Mouse (Mus musculus): ENCODE data around the gene Eif1ad. TPM values are rescaled to one million over a fixed set of nuclear protein-coding genes. Genes with fewer than 3 reads are reported as not detected.
"Not testable (repeated sequence)": the region's sequence is repeated elsewhere in the genome, so short reads cannot be mapped to it uniquely, and the experiment has no call there.

Gene Eif1ad
- 42.6 and 42.8 TPM in 2 replicates for polyA plus RNA-seq (2015; fragmentation: Nextera tagmentation; extraction: Ambion mirVana)

- Histone ChIP-seq H3K4me1 (peaks cover 29% of the 10 kb centered on the region), H3K4me2 (peak within 1 kb of the TSS; percentile 96), H3K27ac (replicated peaks) (peak within 1 kb of the TSS; percentile 95), H3K9me3 (replicated peaks) (no peaks in the 10 kb centered on the region), H3K36me3 (peaks cover 47% of the 10 kb centered on the region), H3K9ac (replicated peaks) (peak within 1 kb of the TSS; percentile 74), H3K4me3 (replicated peaks) (peak within 1 kb of the TSS; percentile 76), H3K27me3 (replicated peaks) (no peaks in the 10 kb centered on the region)
- peak; percentile 94 for ATAC-seq (ENCODE audit: low FRiP score)
- WGBS: under 1% methylated on average over 77 of the region's 92 CpGs
Observed at GRCm38 (mm10) chr19:5366175-5367052, at the start of gene Eif1ad. Gene Eif1ad (plus strand): TSS chr19:5366741.

- H3K4me2 ChIP-seq: no peak overlapping the region
- no peak for ATAC-seq (ENCODE audit: low FRiP score)
- WGBS: 58% methylated on average over 17 of the region's 17 CpGs
- no peak overlapping the region for H3K4me3 ChIP-seq (replicated peaks)
- H3K9me3 ChIP-seq (replicated peaks): no peaks in the 10 kb centered on the region
- no peaks in the 10 kb centered on the region for H3K27me3 ChIP-seq (replicated peaks)
- H3K36me3 ChIP-seq: no peaks in the 10 kb centered on the region
- no peak overlapping the region for H3K27ac ChIP-seq (replicated peaks)
- H3K9ac ChIP-seq (replicated peaks): no peak overlapping the region
- no peaks in the 10 kb centered on the region for H3K4me1 ChIP-seq
Observed at GRCm38 (mm10) chr19:5323801-5324200, 42.7 kb upstream of the Eif1ad start.

GRCm38 (mm10) chr19:5327970-5328369 lies 38.6 kb upstream of the Eif1ad start:
- Histone ChIP-seq H3K27ac (replicated peaks) (no peak overlapping the region), H3K4me2 (no peak overlapping the region), H3K36me3 (no peaks in the 10 kb centered on the region), H3K9me3 (replicated peaks) (no peaks in the 10 kb centered on the region), H3K9ac (replicated peaks) (no peak overlapping the region), H3K4me3 (replicated peaks) (no peak overlapping the region), H3K27me3 (replicated peaks) (no peaks in the 10 kb centered on the region), H3K4me1 (no peaks in the 10 kb centered on the region)
- no peak for ATAC-seq (ENCODE audit: low FRiP score)
- WGBS: 78% methylated on average over 19 of the region's 19 CpGs

GRCm38 (mm10) chr19:5334741-5335140 lies 31.8 kb upstream of the Eif1ad start:
- WGBS: 75% methylated on average over 5 of the region's 5 CpGs
- no peaks in the 10 kb centered on the region for H3K27me3 ChIP-seq (replicated peaks)
- H3K4me1 ChIP-seq: no peaks in the 10 kb centered on the region
- H3K4me2 ChIP-seq: no peak overlapping the region
- no peaks in the 10 kb centered on the region for H3K9me3 ChIP-seq (replicated peaks)
- ATAC-seq (ENCODE audit: low FRiP score): no peak
- H3K27ac ChIP-seq (replicated peaks): no peak overlapping the region
- no peak overlapping the region for H3K4me3 ChIP-seq (replicated peaks)
- H3K9ac ChIP-seq (replicated peaks): no peak overlapping the region
- no peaks in the 10 kb centered on the region for H3K36me3 ChIP-seq

GRCm38 (mm10) chr19:5335441-5335840 lies 31.1 kb upstream of the Eif1ad start, which contains the start of gene Catsper1:
Gene Catsper1 (plus strand): TSS chr19:5335741.
- no peaks in the 10 kb centered on the region for H3K27me3 ChIP-seq (replicated peaks)
- ATAC-seq (ENCODE audit: low FRiP score): no peak
- 88% methylated on average over 6 of the region's 6 CpGs for WGBS
- no peaks in the 10 kb centered on the region for H3K4me1 ChIP-seq
- no peaks in the 10 kb centered on the region for H3K36me3 ChIP-seq
- no peaks in the 10 kb centered on the region for H3K9me3 ChIP-seq (replicated peaks)
- no peak within 1 kb of the TSS for H3K9ac ChIP-seq (replicated peaks)
- no peak within 1 kb of the TSS for H3K4me3 ChIP-seq (replicated peaks)
- no peak within 1 kb of the TSS for H3K27ac ChIP-seq (replicated peaks)
- H3K4me2 ChIP-seq: no peak within 1 kb of the TSS

- H3K27ac ChIP-seq (replicated peaks): no peak overlapping the region
- no peaks in the 10 kb centered on the region for H3K36me3 ChIP-seq
- H3K4me2 ChIP-seq: no peak overlapping the region
- H3K4me1 ChIP-seq: no peaks in the 10 kb centered on the region
- H3K27me3 ChIP-seq (replicated peaks): no peaks in the 10 kb centered on the region
- no peak for ATAC-seq (ENCODE audit: low FRiP score)
- H3K9ac ChIP-seq (replicated peaks): no peak overlapping the region
- H3K4me3 ChIP-seq (replicated peaks): no peak overlapping the region
- WGBS: 23% methylated on average over 5 of the region's 5 CpGs
- H3K9me3 ChIP-seq (replicated peaks): no peaks in the 10 kb centered on the region
Observed at GRCm38 (mm10) chr19:5337975-5338374, 28.6 kb upstream of the Eif1ad start.

GRCm38 (mm10) chr19:5341360-5341759 lies 25.2 kb upstream of the Eif1ad start:
- H3K9ac ChIP-seq (replicated peaks): no peak overlapping the region
- no peaks in the 10 kb centered on the region for H3K27me3 ChIP-seq (replicated peaks)
- no peaks in the 10 kb centered on the region for H3K9me3 ChIP-seq (replicated peaks)
- WGBS: 87% methylated on average over 7 of the region's 7 CpGs
- H3K4me3 ChIP-seq (replicated peaks): no peak overlapping the region
- no peak overlapping the region for H3K4me2 ChIP-seq
- no peak overlapping the region for H3K27ac ChIP-seq (replicated peaks)
- no peak for ATAC-seq (ENCODE audit: low FRiP score)
- no peaks in the 10 kb centered on the region for H3K36me3 ChIP-seq
- no peaks in the 10 kb centered on the region for H3K4me1 ChIP-seq

GRCm38 (mm10) chr19:5345297-5346131 lies 21.0 kb upstream of the Eif1ad start:
- Histone ChIP-seq H3K9me3 (replicated peaks) (no peaks in the 10 kb centered on the region), H3K27me3 (replicated peaks) (no peaks in the 10 kb centered on the region; the same call in 1 of the 2 replicates), H3K4me2 (no peak overlapping the region), H3K9ac (replicated peaks) (no peak overlapping the region), H3K36me3 (no peaks in the 10 kb centered on the region), H3K4me3 (replicated peaks) (no peak overlapping the region), H3K27ac (replicated peaks) (no peak overlapping the region), H3K4me1 (peaks cover 6% of the 10 kb centered on the region)
- ATAC-seq (ENCODE audit: low FRiP score): no peak
- 76% methylated on average over 6 of the region's 6 CpGs for WGBS

GRCm38 (mm10) chr19:5348064-5348463 lies 18.5 kb upstream of the Eif1ad start:
- Histone ChIP-seq H3K4me3 (replicated peaks) (no peak overlapping the region), H3K4me1 (peaks cover 6% of the 10 kb centered on the region), H3K4me2 (no peak overlapping the region), H3K27ac (replicated peaks) (no peak overlapping the region), H3K27me3 (replicated peaks) (no peaks in the 10 kb centered on the region; the same call in 1 of the 2 replicates), H3K9me3 (replicated peaks) (no peaks in the 10 kb centered on the region), H3K9ac (replicated peaks) (no peak overlapping the region), H3K36me3 (no peaks in the 10 kb centered on the region)
- ATAC-seq (ENCODE audit: low FRiP score): no peak
- 81% methylated on average over 6 of the region's 6 CpGs for WGBS

GRCm38 (mm10) chr19:5348526-5349501 lies 17.7 kb upstream of the Eif1ad start:
- H3K27ac ChIP-seq (replicated peaks): no peak overlapping the region
- H3K4me3 ChIP-seq (replicated peaks): peak overlapping the region; percentile 39
- no peak; the same call in 1 of the 2 replicates for ATAC-seq (ENCODE audit: low FRiP score)
- peak overlapping the region; percentile 57 for H3K9ac ChIP-seq (replicated peaks)
- peaks cover 6% of the 10 kb centered on the region for H3K4me1 ChIP-seq
- WGBS: 4% methylated on average over 34 of the region's 34 CpGs
- peak overlapping the region; percentile 79 for H3K4me2 ChIP-seq
- no peaks in the 10 kb centered on the region; the same call in 1 of the 2 replicates for H3K27me3 ChIP-seq (replicated peaks)
- no peaks in the 10 kb centered on the region for H3K9me3 ChIP-seq (replicated peaks)
- no peaks in the 10 kb centered on the region for H3K36me3 ChIP-seq

- not testable (repeated sequence) for H3K36me3 ChIP-seq; H3K4me1 ChIP-seq; H3K9me3 ChIP-seq (replicated peaks); ATAC-seq (ENCODE audit: low FRiP score); H3K27me3 ChIP-seq (replicated peaks); H3K27ac ChIP-seq (replicated peaks)
- 59% methylated on average over 6 of the region's 6 CpGs for WGBS
- Histone ChIP-seq H3K4me3 (replicated peaks) (peak within 1 kb of the TSS; percentile 39), H3K4me2 (peak within 1 kb of the TSS; percentile 79), H3K9ac (replicated peaks) (peak within 1 kb of the TSS; percentile 57)
Observed at GRCm38 (mm10) chr19:5349502-5349873, 17.1 kb upstream of the Eif1ad start, which contains the start of gene Cst6. Gene Cst6 (minus strand): TSS chr19:5349574.
